Mouse (Mus musculus): Measurements from ENCODE around the gene Dll1. TPM values are rescaled to one million over a fixed set of nuclear protein-coding genes. Genes with fewer than 3 reads are reported as not detected.

Dll1 gene
- polyA plus RNA-seq, 1 experiment from 2014 or later, result 4.9 TPM

GRCm38 (mm10) chr17:15416596-15417215 is 40.0 kb upstream of the Dll1 start:
- H3K9ac ChIP-seq (ENCODE audit: low read length), result no peak overlapping the region
- no peaks in the 10 kb centered on the region; a peak in 1 of 4 replicates for H3K4me1 ChIP-seq (ENCODE audit: control insufficient read depth in 2 of 2, insufficient read depth in 2 of 2, low read length in 2 of 2)
- H3K9me3 ChIP-seq (ENCODE audit: control insufficient read depth, low read length), result no peaks in the 10 kb centered on the region
- no peak overlapping the region for H3K4me2 ChIP-seq (ENCODE audit: low read length)
- H3K27me3 ChIP-seq (ENCODE audit: control insufficient read depth, insufficient read depth, low read length), result no peaks in the 10 kb centered on the region
- H3K4me3 ChIP-seq (ENCODE audit: control insufficient read depth in 1 of 2, insufficient read depth in 1 of 2, low read depth in 1 of 2, low read length in 2 of 2), result no peak overlapping the region
- no peak overlapping the region for H3K27ac ChIP-seq (replicated peaks in 1 of 2; ENCODE audit: control insufficient read depth in 1 of 2, insufficient read depth in 1 of 2, low read depth in 2 of 2, low read length in 2 of 2)
- H3K36me3 ChIP-seq (ENCODE audit: control insufficient read depth, insufficient read depth, low read length), result peaks cover 93% of the 10 kb centered on the region
- no peak for ATAC-seq (ENCODE audit: insufficient number of reproducible peaks, insufficient read depth, low FRiP score, low read depth)
- 92% methylated on average over 12 of the region's 12 CpGs for WGBS

- Histone ChIP-seq H3K4me2 (ENCODE audit: low read length) (no peak overlapping the region), H3K4me3 (ENCODE audit: control insufficient read depth in 1 of 2, insufficient read depth in 1 of 2, low read depth in 1 of 2, low read length in 2 of 2) (no peak overlapping the region), H3K9me3 (ENCODE audit: control insufficient read depth, low read length) (no peaks in the 10 kb centered on the region), H3K36me3 (ENCODE audit: control insufficient read depth, insufficient read depth, low read length) (peaks cover 90% of the 10 kb centered on the region), H3K4me1 (ENCODE audit: control insufficient read depth in 2 of 2, insufficient read depth in 2 of 2, low read length in 2 of 2) (no peaks in the 10 kb centered on the region), H3K27me3 (ENCODE audit: control insufficient read depth, insufficient read depth, low read length) (no peaks in the 10 kb centered on the region), H3K9ac (ENCODE audit: low read length) (no peak overlapping the region), H3K27ac (replicated peaks in 1 of 2; ENCODE audit: control insufficient read depth in 1 of 2, insufficient read depth in 1 of 2, low read depth in 2 of 2, low read length in 2 of 2) (no peak overlapping the region)
- no peak for ATAC-seq (ENCODE audit: insufficient number of reproducible peaks, insufficient read depth, low FRiP score, low read depth)
- WGBS, result 83% methylated on average over 1 of the region's 1 CpGs
Measured at GRCm38 (mm10) chr17:15410861-15411260, 34.2 kb upstream of the Dll1 start.

- Histone ChIP-seq H3K4me2 (ENCODE audit: low read length) (no peak overlapping the region), H3K36me3 (ENCODE audit: control insufficient read depth, insufficient read depth, low read length) (peaks cover 87% of the 10 kb centered on the region), H3K4me1 (ENCODE audit: control insufficient read depth in 2 of 2, insufficient read depth in 2 of 2, low read length in 2 of 2) (no peaks in the 10 kb centered on the region), H3K27ac (replicated peaks in 1 of 2; ENCODE audit: control insufficient read depth in 1 of 2, insufficient read depth in 1 of 2, low read depth in 2 of 2, low read length in 2 of 2) (no peak overlapping the region), H3K9ac (ENCODE audit: low read length) (no peak overlapping the region), H3K9me3 (ENCODE audit: control insufficient read depth, low read length) (no peaks in the 10 kb centered on the region), H3K4me3 (ENCODE audit: control insufficient read depth in 1 of 2, insufficient read depth in 1 of 2, low read depth in 1 of 2, low read length in 2 of 2) (no peak overlapping the region), H3K27me3 (ENCODE audit: control insufficient read depth, insufficient read depth, low read length) (no peaks in the 10 kb centered on the region)
- 86% methylated on average over 10 of the region's 10 CpGs for WGBS
- ATAC-seq (ENCODE audit: insufficient number of reproducible peaks, insufficient read depth, low FRiP score, low read depth), result no peak
Measured at GRCm38 (mm10) chr17:15409261-15409660, 32.6 kb upstream of the Dll1 start.

- Histone ChIP-seq H3K4me1 (ENCODE audit: control insufficient read depth in 2 of 2, insufficient read depth in 2 of 2, low read length in 2 of 2) (no peaks in the 10 kb centered on the region), H3K4me3 (ENCODE audit: control insufficient read depth in 1 of 2, insufficient read depth in 1 of 2, low read depth in 1 of 2, low read length in 2 of 2) (no peak overlapping the region), H3K4me2 (ENCODE audit: low read length) (no peak overlapping the region), H3K9me3 (ENCODE audit: control insufficient read depth, low read length) (no peaks in the 10 kb centered on the region), H3K36me3 (ENCODE audit: control insufficient read depth, insufficient read depth, low read length) (peaks cover 87% of the 10 kb centered on the region), H3K9ac (ENCODE audit: low read length) (no peak overlapping the region), H3K27me3 (ENCODE audit: control insufficient read depth, insufficient read depth, low read length) (no peaks in the 10 kb centered on the region), H3K27ac (replicated peaks in 1 of 2; ENCODE audit: control insufficient read depth in 1 of 2, insufficient read depth in 1 of 2, low read depth in 2 of 2, low read length in 2 of 2) (no peak overlapping the region)
- 85% methylated on average over 2 of the region's 2 CpGs for WGBS
- ATAC-seq (ENCODE audit: insufficient number of reproducible peaks, insufficient read depth, low FRiP score, low read depth), result no peak
Measured at GRCm38 (mm10) chr17:15406576-15406975, 29.9 kb upstream of the Dll1 start.

GRCm38 (mm10) chr17:15401716-15402115 is 25.0 kb upstream of the Dll1 start:
- Histone ChIP-seq H3K4me1 (ENCODE audit: control insufficient read depth in 2 of 2, insufficient read depth in 2 of 2, low read length in 2 of 2) (peaks cover 0 to 5% of the 10 kb centered on the region in 2 experiments; a peak in 2 of 4 replicates), H3K27ac (replicated peaks in 1 of 2; ENCODE audit: control insufficient read depth in 1 of 2, insufficient read depth in 1 of 2, low read depth in 2 of 2, low read length in 2 of 2) (no peak overlapping the region), H3K4me2 (ENCODE audit: low read length) (no peak overlapping the region), H3K36me3 (ENCODE audit: control insufficient read depth, insufficient read depth, low read length) (peaks cover 48% of the 10 kb centered on the region), H3K4me3 (ENCODE audit: control insufficient read depth in 1 of 2, insufficient read depth in 1 of 2, low read depth in 1 of 2, low read length in 2 of 2) (no peak overlapping the region), H3K9ac (ENCODE audit: low read length) (no peak overlapping the region), H3K9me3 (ENCODE audit: control insufficient read depth, low read length) (no peaks in the 10 kb centered on the region), H3K27me3 (ENCODE audit: control insufficient read depth, insufficient read depth, low read length) (no peaks in the 10 kb centered on the region)
- 95% methylated on average over 17 of the region's 17 CpGs for WGBS
- no peak for ATAC-seq (ENCODE audit: insufficient number of reproducible peaks, insufficient read depth, low FRiP score, low read depth)

GRCm38 (mm10) chr17:15395997-15396675 is 19.5 kb upstream of the Dll1 start, which contains the start of gene Fam120b:
Fam120b (plus strand) TSS chr17:15396202.
- WGBS, result under 1% methylated on average over 31 of the region's 31 CpGs
- H3K36me3 ChIP-seq (ENCODE audit: control insufficient read depth, insufficient read depth, low read length), result no peaks in the 10 kb centered on the region
- H3K27ac ChIP-seq (replicated peaks in 1 of 2; ENCODE audit: control insufficient read depth in 1 of 2, insufficient read depth in 1 of 2, low read depth in 2 of 2, low read length in 2 of 2), result peak within 1 kb of the TSS; percentile 56 to 83
- peaks cover 3% of the 10 kb centered on the region; the same call in 1 of the 2 replicates for H3K27me3 ChIP-seq (ENCODE audit: control insufficient read depth, insufficient read depth, low read length)
- peak within 1 kb of the TSS; percentile 89 for H3K9ac ChIP-seq (ENCODE audit: low read length)
- no peaks in the 10 kb centered on the region for H3K9me3 ChIP-seq (ENCODE audit: control insufficient read depth, low read length)
- peak within 1 kb of the TSS; percentile 62 to 78 for H3K4me3 ChIP-seq (ENCODE audit: control insufficient read depth in 1 of 2, insufficient read depth in 1 of 2, low read depth in 1 of 2, low read length in 2 of 2)
- peak within 1 kb of the TSS; percentile 75 for H3K4me2 ChIP-seq (ENCODE audit: low read length)
- ATAC-seq (ENCODE audit: insufficient number of reproducible peaks, insufficient read depth, low FRiP score, low read depth), result peak; percentile 96
- peaks cover 3 to 12% of the 10 kb centered on the region in 2 experiments for H3K4me1 ChIP-seq (ENCODE audit: control insufficient read depth in 2 of 2, insufficient read depth in 2 of 2, low read length in 2 of 2)

GRCm38 (mm10) chr17:15389356-15389755 is 12.7 kb upstream of the Dll1 start:
- H3K36me3 ChIP-seq (ENCODE audit: control insufficient read depth, insufficient read depth, low read length), result no peaks in the 10 kb centered on the region
- H3K4me3 ChIP-seq (ENCODE audit: control insufficient read depth in 1 of 2, insufficient read depth in 1 of 2, low read depth in 1 of 2, low read length in 2 of 2), result no peak overlapping the region
- H3K4me2 ChIP-seq (ENCODE audit: low read length), result no peak overlapping the region
- H3K4me1 ChIP-seq (ENCODE audit: control insufficient read depth in 2 of 2, insufficient read depth in 2 of 2, low read length in 2 of 2), result no peaks in the 10 kb centered on the region
- no peak for ATAC-seq (ENCODE audit: insufficient number of reproducible peaks, insufficient read depth, low FRiP score, low read depth)
- H3K9me3 ChIP-seq (ENCODE audit: control insufficient read depth, low read length), result no peaks in the 10 kb centered on the region
- peaks cover 9% of the 10 kb centered on the region for H3K27me3 ChIP-seq (ENCODE audit: control insufficient read depth, insufficient read depth, low read length)
- 67% methylated on average over 8 of the region's 8 CpGs for WGBS
- no peak overlapping the region for H3K9ac ChIP-seq (ENCODE audit: low read length)
- no peak overlapping the region for H3K27ac ChIP-seq (replicated peaks in 1 of 2; ENCODE audit: control insufficient read depth in 1 of 2, insufficient read depth in 1 of 2, low read depth in 2 of 2, low read length in 2 of 2)

Measured in heart, embryonic 14.5 days (tissue).